Mouse (Mus musculus) MEL (cell line): Measurements from ENCODE around the gene Ttll11. TPM values are rescaled to one million over a fixed set of nuclear protein-coding genes. Genes with fewer than 3 reads are reported as not detected.

Experiments
- DNase-seq: peaks from one replicate; pipeline ENCODE4 v3.0.0; 2011; ENCODE audit warnings: low read depth, low spot score
- H3K27ac ChIP-seq: 2 replicates; pipeline ENCODE4 v1.5.1; 2012; ENCODE audit warnings: low read depth, mild to moderate bottlenecking, control low read depth, low read length, moderate library complexity; ENCODE audit not compliant: control insufficient read depth
- H3K27me3 ChIP-seq, 2 experiments: fragments of 150-350 bp in 1 of 2; sonication (generic) in 1 of 2; 2 replicates each; pipeline ENCODE4 v1.6.1; 2012; ENCODE audit warnings: low read length in 2 of 2, mild to moderate bottlenecking in 2 of 2, improper control_type of control experiment in 1 of 2, moderate library complexity in 1 of 2; ENCODE audit not compliant: insufficient read depth in 2 of 2, control insufficient read depth in 1 of 2
- H3K36me3 ChIP-seq, 2 experiments: 2 replicates each; pipeline ENCODE4 v1.6.1; 2012 to 2014; ENCODE audit warnings: low read length in 2 of 2, improper control_type of control experiment in 1 of 2, inconsistent platforms in 1 of 2, mild to moderate bottlenecking in 1 of 2; ENCODE audit not compliant: insufficient read depth in 2 of 2, control insufficient read depth in 1 of 2
- H3K4me1 ChIP-seq, 2 experiments: fragments of 150-350 bp in 1 of 2; sonication (generic) in 1 of 2; 2 replicates each; pipeline ENCODE4 v1.6.1; 2012; ENCODE audit warnings: low read length in 2 of 2, improper control_type of control experiment in 1 of 2, mild to moderate bottlenecking in 1 of 2; ENCODE audit not compliant: insufficient read depth in 2 of 2, control insufficient read depth in 1 of 2
- H3K4me3 ChIP-seq, 2 experiments: fragments of 150-350 bp in 1 of 2; sonication (generic) in 1 of 2; 2 replicates each; pipeline ENCODE4 v1.5.1; 2012; ENCODE audit warnings: low read depth in 2 of 2, low read length in 2 of 2, mild to moderate bottlenecking in 2 of 2, moderate library complexity in 2 of 2, control low read depth in 1 of 2, improper control_type of control experiment in 1 of 2; ENCODE audit not compliant: control insufficient read depth in 1 of 2, insufficient read depth in 1 of 2
- H3K79me2 ChIP-seq: 2 replicates; pipeline ENCODE4 v1.6.1; 2012; ENCODE audit warnings: mild to moderate bottlenecking, low read length, moderate library complexity; ENCODE audit not compliant: control insufficient read depth, poor library complexity, insufficient read depth
- H3K9ac ChIP-seq: 2 replicates; pipeline ENCODE4 v1.6.1; 2012; ENCODE audit warnings: low read depth, mild to moderate bottlenecking, control low read depth, low read length, moderate library complexity; ENCODE audit not compliant: control insufficient read depth, poor library complexity, severe bottlenecking
- H3K9me3 ChIP-seq: fragments of 150-350 bp; sonication (generic); replicated peaks from 2 replicates; pipeline ENCODE4 v1.6.1; 2012; ENCODE audit warnings: mild to moderate bottlenecking, low read length, improper control_type of control experiment, moderate library complexity; ENCODE audit not compliant: insufficient read depth
- CHD2 ChIP-seq: IDR thresholded peaks from 2 replicates; pipeline ENCODE4 v1.6.1; 2011; ENCODE audit warnings: low read length, improper control_type of control experiment
- CTCF ChIP-seq, 3 experiments: IDR thresholded peaks in 2 of 3; conservative IDR thresholded peaks in 1 of 3; 2 replicates each; pipeline ENCODE4 v1.5.1; 2011 to 2012; ENCODE audit warnings: low read length in 3 of 3, low read depth in 2 of 3, mild to moderate bottlenecking in 2 of 3, improper control_type of control experiment in 1 of 3, inconsistent platforms in 1 of 3, mixed read lengths in 1 of 3, moderate library complexity in 1 of 3; ENCODE audit not compliant: control insufficient read depth in 1 of 3, insufficient read depth in 1 of 3, poor library complexity in 1 of 3, severe bottlenecking in 1 of 3
- GABPA ChIP-seq: IDR thresholded peaks from 2 replicates; pipeline ENCODE4 v1.6.1; 2012; ENCODE audit warnings: low read depth, mild to moderate bottlenecking, inconsistent platforms, low read length, improper control_type of control experiment, moderate library complexity
- GATA1 ChIP-seq: IDR thresholded peaks from 2 replicates; pipeline ENCODE4 v1.6.1; 2011; ENCODE audit warnings: low read depth, low read length, improper control_type of control experiment
- HCFC1 ChIP-seq: IDR thresholded peaks from 2 replicates; pipeline ENCODE4 v1.6.1; 2012; ENCODE audit warnings: low read depth, mild to moderate bottlenecking, inconsistent platforms, low read length, improper control_type of control experiment, moderate library complexity
- JUND ChIP-seq: IDR thresholded peaks from 2 replicates; pipeline ENCODE4 v1.6.1; 2011; ENCODE audit warnings: low read depth, mild to moderate bottlenecking, improper control_type of control experiment, low read length
- KAT2A ChIP-seq: conservative IDR thresholded peaks from 2 replicates; pipeline ENCODE4 v1.6.1; 2012; ENCODE audit warnings: low read depth, low read length, improper control_type of control experiment, inconsistent platforms
- MAX ChIP-seq: IDR thresholded peaks from 2 replicates; pipeline ENCODE4 v1.6.1; 2011; ENCODE audit warnings: low read length, improper control_type of control experiment
- MXI1 ChIP-seq: IDR thresholded peaks from 2 replicates; pipeline ENCODE4 v1.6.1; 2011; ENCODE audit warnings: mild to moderate bottlenecking, low read depth, low read length, improper control_type of control experiment
- MYB ChIP-seq: IDR thresholded peaks from 2 replicates; pipeline ENCODE4 v1.6.1; 2011; ENCODE audit warnings: mild to moderate bottlenecking, low read depth, low read length, improper control_type of control experiment
- NRF1 ChIP-seq: IDR thresholded peaks from 2 replicates; pipeline ENCODE4 v1.6.1; 2014; ENCODE audit warnings: low read depth, mild to moderate bottlenecking, inconsistent platforms, low read length, improper control_type of control experiment, moderate library complexity; ENCODE audit not compliant: poor library complexity, insufficient read depth, severe bottlenecking
- POLR2A ChIP-seq, 2 experiments: IDR thresholded peaks; 2 replicates each; pipeline ENCODE4 v1.6.1; 2011 to 2012; ENCODE audit warnings: low read length in 2 of 2, mild to moderate bottlenecking in 2 of 2, control low read depth in 1 of 2, improper control_type of control experiment in 1 of 2, low read depth in 1 of 2, moderate library complexity in 1 of 2; ENCODE audit not compliant: control insufficient read depth in 1 of 2, insufficient read depth in 1 of 2, poor library complexity in 1 of 2
- POLR2AphosphoS2 ChIP-seq: IDR thresholded peaks from 2 replicates; pipeline ENCODE4 v1.6.1; 2011; ENCODE audit warnings: low read length, improper control_type of control experiment
- RCOR1 ChIP-seq: IDR thresholded peaks from 2 replicates; pipeline ENCODE4 v1.6.1; 2012; ENCODE audit warnings: low read depth, mild to moderate bottlenecking, inconsistent platforms, low read length, improper control_type of control experiment
- SIN3A ChIP-seq: IDR thresholded peaks from 2 replicates; pipeline ENCODE4 v1.6.1; 2012; ENCODE audit warnings: low read length, improper control_type of control experiment, inconsistent platforms
- TBP ChIP-seq: IDR thresholded peaks from 2 replicates; pipeline ENCODE4 v1.8.0; 2011; ENCODE audit warnings: low read depth, low read length, improper control_type of control experiment
- TCF12 ChIP-seq: IDR thresholded peaks from 2 replicates; pipeline ENCODE4 v1.6.1; 2014; ENCODE audit warnings: low read depth, mild to moderate bottlenecking, inconsistent platforms, low read length, improper control_type of control experiment, moderate library complexity
- USF1 ChIP-seq: IDR thresholded peaks from 2 replicates; pipeline ENCODE4 v1.6.1; 2014; ENCODE audit warnings: low read depth, mild to moderate bottlenecking, inconsistent platforms, low read length, improper control_type of control experiment, moderate library complexity
- USF2 ChIP-seq, 2 experiments: IDR thresholded peaks; 2 replicates each; pipeline ENCODE4 v1.6.1; 2011 to 2012; ENCODE audit warnings: improper control_type of control experiment in 2 of 2, low read length in 2 of 2, borderline replicate concordance in 1 of 2, inconsistent platforms in 1 of 2, low read depth in 1 of 2, mild to moderate bottlenecking in 1 of 2; ENCODE audit not compliant: insufficient read depth in 1 of 2
- ZKSCAN1 ChIP-seq: IDR thresholded peaks from 2 replicates; pipeline ENCODE4 v1.6.1; 2012; ENCODE audit warnings: low read depth, mild to moderate bottlenecking, inconsistent platforms, low read length, improper control_type of control experiment, moderate library complexity
- polyA plus RNA-seq, 2 experiments: library from polyadenylated mRNA; stranded (reverse) in 1 of 2; unstranded in 1 of 2; fragments of >175 nt in 1 of 2; fragments of >200 nt in 1 of 2; gene quantifications; 2 replicates each; pipeline versions ENCODE4 v1.2.1 to v1.2.4; 2012; ENCODE audit warnings: low replicate concordance in 2 of 2, low read depth in 1 of 2; ENCODE audit not compliant: insufficient read length in 2 of 2, insufficient read depth in 1 of 2, missing spikeins in 1 of 2
- total RNA-seq: library from RNA; depleted of rRNA; stranded (reverse); fragments of 300-350 nt; gene quantifications from 2 replicates; pipeline ENCODE4 v1.2.3, GENCODE M21; 2012

Ttll11 gene
- total and polyA plus RNA-seq, 3 experiments: 1.2 to 2.5 TPM; not detected in 1

GRCm38 (mm10) chr2:35745876-35746275 is 233.8 kb downstream of the Ttll11 start:
- Histone ChIP-seq H3K27ac (no peak overlapping the region), H3K27me3 (peaks cover 0 to 2% of the 10 kb centered on the region in 2 experiments; a peak in 3 of 4 replicates), H3K4me3 (no peak overlapping the region), H3K36me3 (no peaks in the 10 kb centered on the region), H3K79me2 (no peaks in the 10 kb centered on the region), H3K9me3 (no peaks in the 10 kb centered on the region), H3K9ac (no peak overlapping the region), H3K4me1 (no peaks in the 10 kb centered on the region)
- DNase-seq: no peak
- no peak for TF ChIP-seq POLR2A (IDR thresholded peaks at IDR 0.05; ENCODE audit: control insufficient read depth in 1 of 2, insufficient read depth in 1 of 2, low read depth in 1 of 2, low read length in 2 of 2, poor library complexity in 1 of 2)
- TF ChIP-seq USF2 (IDR thresholded peaks at IDR 0.05; ENCODE audit: borderline replicate concordance in 1 of 2, insufficient read depth in 1 of 2, low read depth in 1 of 2, low read length in 2 of 2): no peak
- no peak for TF ChIP-seq CHD2

GRCm38 (mm10) chr2:35739669-35740254 is 240.0 kb downstream of the Ttll11 start:
- H3K4me3 ChIP-seq: no peak overlapping the region
- DNase-seq: no peak
- TF ChIP-seq NRF1 (no peak), TBP (no peak), MYB (no peak), GATA1 (no peak), JUND (no peak), TCF12 (no peak), CTCF (IDR thresholded peaks at IDR 0.05 in 2 of 3, conservative IDR thresholded peaks at IDR 0.05 in 1 of 3; ENCODE audit: control insufficient read depth in 1 of 3, insufficient read depth in 1 of 3, low read depth in 2 of 3, low read length in 3 of 3, poor library complexity in 1 of 3, severe bottlenecking in 1 of 3) (no peak), POLR2AphosphoS2 (no peak), RCOR1 (no peak), ZKSCAN1 (no peak), MXI1 (no peak), SIN3A (no peak), GABPA (no peak), MAX (no peak), KAT2A (no peak), USF1 (no peak), HCFC1 (no peak)
- TF ChIP-seq, all 39 proteins: peak for 0
- Histone ChIP-seq H3K27ac (no peak overlapping the region), H3K27me3 (peaks cover 0 to 4% of the 10 kb centered on the region in 2 experiments; a peak in 3 of 4 replicates), H3K79me2 (no peaks in the 10 kb centered on the region), H3K4me1 (no peaks in the 10 kb centered on the region), H3K36me3 (no peaks in the 10 kb centered on the region), H3K9me3 (no peaks in the 10 kb centered on the region), H3K9ac (no peak overlapping the region)
